Mouse (Mus musculus): ENCODE measurements at regions not wholly inside any gene's neighbourhood (a gene's known extent, or its start where the extent isn't known, plus 50 kb on each side); places are given as distances from the start of the nearest gene placed in this dataset.

- H3K4me1 ChIP-seq (replicated peaks) = no peaks in the 10 kb centered on the region
- 84% methylated on average over 4 of the region's 4 CpGs for WGBS
- no peak overlapping the region for H3K9ac ChIP-seq
- H3K27ac ChIP-seq (replicated peaks) = no peak overlapping the region
- H3K4me2 ChIP-seq = no peak overlapping the region
- no peaks in the 10 kb centered on the region for H3K27me3 ChIP-seq
- ATAC-seq (ENCODE audit: low FRiP score, low read depth) = no peak
- H3K36me3 ChIP-seq = no peaks in the 10 kb centered on the region
- H3K9me3 ChIP-seq = no peaks in the 10 kb centered on the region
- H3K4me3 ChIP-seq = no peak overlapping the region
These were observed 82.9 kb upstream of the Cryz start for GRCm38 (mm10) chr3:154513566-154513965.

GRCm38 (mm10) chr3:154510160-154510559 lies 86.4 kb upstream of the Cryz start:
- Histone ChIP-seq H3K4me1 (replicated peaks) (no peaks in the 10 kb centered on the region), H3K9me3 (no peaks in the 10 kb centered on the region), H3K36me3 (no peaks in the 10 kb centered on the region), H3K4me2 (no peak overlapping the region), H3K27me3 (0 out of 2 replicates have a peak, but pooled peaks cover 2% of the 10 kb centered on the region), H3K27ac (replicated peaks) (no peak overlapping the region), H3K9ac (no peak overlapping the region), H3K4me3 (no peak overlapping the region)
- WGBS = 78% methylated on average over 3 of the region's 3 CpGs
- no peak for ATAC-seq (ENCODE audit: low FRiP score, low read depth)

- Histone ChIP-seq H3K27ac (replicated peaks) (no peak overlapping the region), H3K9me3 (no peaks in the 10 kb centered on the region), H3K4me1 (replicated peaks) (no peaks in the 10 kb centered on the region), H3K36me3 (no peaks in the 10 kb centered on the region), H3K9ac (no peak overlapping the region), H3K4me2 (no peak overlapping the region), H3K27me3 (0 out of 2 replicates have a peak, but pooled peaks cover 2% of the 10 kb centered on the region), H3K4me3 (no peak overlapping the region)
- WGBS = 78% methylated on average over 6 of the region's 6 CpGs
- no peak for ATAC-seq (ENCODE audit: low FRiP score, low read depth)
These were observed 87.1 kb upstream of the Cryz start for GRCm38 (mm10) chr3:154509394-154509793.

GRCm38 (mm10) chr3:154493387-154493920 lies 103.1 kb upstream of the Cryz start:
- no peaks in the 10 kb centered on the region for H3K36me3 ChIP-seq
- H3K27ac ChIP-seq (replicated peaks) = no peak overlapping the region
- H3K9me3 ChIP-seq = no peaks in the 10 kb centered on the region
- no peak overlapping the region for H3K9ac ChIP-seq
- no peak overlapping the region for H3K4me2 ChIP-seq
- WGBS = 81% methylated on average over 2 of the region's 2 CpGs
- no peaks in the 10 kb centered on the region for H3K27me3 ChIP-seq
- no peak for ATAC-seq (ENCODE audit: low FRiP score, low read depth)
- H3K4me1 ChIP-seq (replicated peaks) = no peaks in the 10 kb centered on the region
- H3K4me3 ChIP-seq = no peak overlapping the region

- H3K9me3 ChIP-seq = no peaks in the 10 kb centered on the region
- no peak overlapping the region for H3K9ac ChIP-seq
- peaks cover 9% of the 10 kb centered on the region for H3K4me1 ChIP-seq (replicated peaks)
- H3K27ac ChIP-seq (replicated peaks) = no peak overlapping the region
- 84% methylated on average over 2 of the region's 2 CpGs for WGBS
- no peak for ATAC-seq (ENCODE audit: low FRiP score, low read depth)
- no peaks in the 10 kb centered on the region for H3K36me3 ChIP-seq
- H3K4me3 ChIP-seq = no peak overlapping the region
- H3K27me3 ChIP-seq = no peaks in the 10 kb centered on the region
- no peak overlapping the region for H3K4me2 ChIP-seq
These were observed 124.1 kb upstream of the Cryz start for GRCm38 (mm10) chr3:154472426-154472825.

GRCm38 (mm10) chr3:154467581-154468374 lies 128.7 kb upstream of the Cryz start:
- peak overlapping the region; percentile 29; the same call in 1 of the 2 replicates for H3K4me2 ChIP-seq
- peaks cover 9% of the 10 kb centered on the region for H3K4me1 ChIP-seq (replicated peaks)
- no peaks in the 10 kb centered on the region for H3K9me3 ChIP-seq
- 20% methylated on average over 13 of the region's 13 CpGs for WGBS
- H3K4me3 ChIP-seq = no peak overlapping the region
- peak; percentile 59; the same call in 1 of the 2 replicates for ATAC-seq (ENCODE audit: low FRiP score, low read depth)
- no peaks in the 10 kb centered on the region for H3K27me3 ChIP-seq
- H3K9ac ChIP-seq = no peak overlapping the region
- no peak overlapping the region for H3K27ac ChIP-seq (replicated peaks)
- no peaks in the 10 kb centered on the region for H3K36me3 ChIP-seq

- WGBS = 80% methylated on average over 9 of the region's 9 CpGs
- Histone ChIP-seq H3K27me3 (no peaks in the 10 kb centered on the region), H3K9me3 (no peaks in the 10 kb centered on the region), H3K9ac (no peak overlapping the region), H3K4me1 (replicated peaks) (no peaks in the 10 kb centered on the region), H3K4me2 (no peak overlapping the region), H3K36me3 (no peaks in the 10 kb centered on the region), H3K27ac (replicated peaks) (no peak overlapping the region), H3K4me3 (no peak overlapping the region)
- ATAC-seq (ENCODE audit: low FRiP score, low read depth) = no peak
These were observed 127.7 kb upstream of the Lhx8 start for GRCm38 (mm10) chr3:154458208-154458607.

GRCm38 (mm10) chr3:154453025-154453424 lies 122.6 kb upstream of the Lhx8 start:
- no peaks in the 10 kb centered on the region for H3K36me3 ChIP-seq
- H3K4me1 ChIP-seq (replicated peaks) = no peaks in the 10 kb centered on the region
- no peak overlapping the region for H3K4me2 ChIP-seq
- H3K4me3 ChIP-seq = no peak overlapping the region
- no peaks in the 10 kb centered on the region for H3K9me3 ChIP-seq
- H3K27ac ChIP-seq (replicated peaks) = no peak overlapping the region
- no peak for ATAC-seq (ENCODE audit: low FRiP score, low read depth)
- H3K9ac ChIP-seq = no peak overlapping the region
- H3K27me3 ChIP-seq = no peaks in the 10 kb centered on the region

- no peak for ATAC-seq (ENCODE audit: low FRiP score, low read depth)
- Histone ChIP-seq H3K27ac (replicated peaks) (no peak overlapping the region), H3K4me3 (no peak overlapping the region), H3K4me2 (no peak overlapping the region), H3K4me1 (replicated peaks) (no peaks in the 10 kb centered on the region), H3K27me3 (no peaks in the 10 kb centered on the region), H3K9me3 (no peaks in the 10 kb centered on the region), H3K9ac (no peak overlapping the region), H3K36me3 (no peaks in the 10 kb centered on the region)
- WGBS = 88% methylated on average over 6 of the region's 6 CpGs
These were observed 122.1 kb upstream of the Lhx8 start for GRCm38 (mm10) chr3:154452585-154452984.

- Histone ChIP-seq H3K4me2 (no peak overlapping the region), H3K9ac (no peak overlapping the region), H3K27me3 (no peaks in the 10 kb centered on the region), H3K36me3 (no peaks in the 10 kb centered on the region), H3K4me1 (replicated peaks) (no peaks in the 10 kb centered on the region), H3K9me3 (no peaks in the 10 kb centered on the region), H3K4me3 (no peak overlapping the region), H3K27ac (replicated peaks) (no peak overlapping the region)
- no peak for ATAC-seq (ENCODE audit: low FRiP score, low read depth)
- 80% methylated on average over 7 of the region's 7 CpGs for WGBS
These were observed 120.7 kb upstream of the Lhx8 start for GRCm38 (mm10) chr3:154451169-154451568.

GRCm38 (mm10) chr3:154443351-154444075 lies 113.1 kb upstream of the Lhx8 start:
- Histone ChIP-seq H3K4me3 (no peak overlapping the region), H3K4me2 (no peak overlapping the region), H3K9me3 (no peaks in the 10 kb centered on the region), H3K36me3 (no peaks in the 10 kb centered on the region), H3K27ac (replicated peaks) (no peak overlapping the region), H3K4me1 (replicated peaks) (no peaks in the 10 kb centered on the region), H3K27me3 (no peaks in the 10 kb centered on the region), H3K9ac (no peak overlapping the region)
- WGBS = 89% methylated on average over 10 of the region's 10 CpGs
- ATAC-seq (ENCODE audit: low FRiP score, low read depth) = no peak

- Histone ChIP-seq H3K4me1 (replicated peaks) (no peaks in the 10 kb centered on the region), H3K27me3 (no peaks in the 10 kb centered on the region), H3K9me3 (no peaks in the 10 kb centered on the region), H3K9ac (no peak overlapping the region), H3K27ac (replicated peaks) (no peak overlapping the region), H3K36me3 (no peaks in the 10 kb centered on the region), H3K4me2 (no peak overlapping the region), H3K4me3 (no peak overlapping the region)
- no peak for ATAC-seq (ENCODE audit: low FRiP score, low read depth)
These were observed 111.0 kb upstream of the Lhx8 start for GRCm38 (mm10) chr3:154441454-154441853.
